Mouse (Mus musculus) megakaryocyte, adult 5-6 weeks (primary cell): ENCODE measurements around the gene Atp11a. TPM values are rescaled to one million over a fixed set of nuclear protein-coding genes. Genes with fewer than 3 reads are reported as not detected.

Source experiments
- ATAC-seq: 2 replicates; pipeline ENCODE4 v1.8.0; 2016; ENCODE audit warnings: mild to moderate bottlenecking, inconsistent platforms; ENCODE audit not compliant: poor library complexity, severe bottlenecking
- total RNA-seq, 2 experiments: library from RNA; stranded (forward) in 1 of 2; stranded (reverse) in 1 of 2; fragments of 153-499, 151-499 nt in 1 of 2; fragments of 221-1000, 200-1000 nt in 1 of 2; gene quantifications; 2 replicates each; pipeline versions ENCODE4 v1.2.3 to v1.2.4; 2015 to 2017

Gene Atp11a
- total RNA-seq, 2 experiments from 2014 or later, result 29.4 to 30.8 TPM

- no peak for ATAC-seq
These were observed 51.2 kb downstream of the Atp11a start for GRCm38 (mm10) chr8:12808018-12808417.

- ATAC-seq, result no peak
These were observed 52.7 kb downstream of the Atp11a start for GRCm38 (mm10) chr8:12809516-12809915.

- ATAC-seq, result no peak
These were observed 54.4 kb downstream of the Atp11a start for GRCm38 (mm10) chr8:12811231-12811630.

- no peak for ATAC-seq
These were observed 59.6 kb downstream of the Atp11a start for GRCm38 (mm10) chr8:12816412-12816811.

- ATAC-seq, result no peak
These were observed 66.1 kb downstream of the Atp11a start for GRCm38 (mm10) chr8:12822892-12823291.

- no peak for ATAC-seq
These were observed 67.7 kb downstream of the Atp11a start for GRCm38 (mm10) chr8:12824562-12824961.

GRCm38 (mm10) chr8:12825236-12825635, 68.4 kb downstream of the Atp11a start:
- ATAC-seq, result no peak

- ATAC-seq, result peak; percentile 41
These were observed 68.9 kb downstream of the Atp11a start for GRCm38 (mm10) chr8:12825686-12826237.

- ATAC-seq, result no peak
These were observed 70.3 kb downstream of the Atp11a start for GRCm38 (mm10) chr8:12827124-12827523.

GRCm38 (mm10) chr8:12828298-12828697, 71.5 kb downstream of the Atp11a start:
- ATAC-seq, result peak; percentile 81

- ATAC-seq, result no peak
These were observed 72.6 kb downstream of the Atp11a start for GRCm38 (mm10) chr8:12829381-12829780.

GRCm38 (mm10) chr8:12831659-12832589, 75.1 kb downstream of the Atp11a start:
- ATAC-seq, result no peak

GRCm38 (mm10) chr8:12833616-12834015, 76.8 kb downstream of the Atp11a start:
- no peak for ATAC-seq

GRCm38 (mm10) chr8:12840834-12841233, 84.0 kb downstream of the Atp11a start:
- ATAC-seq, result peak; percentile 56

GRCm38 (mm10) chr8:12842342-12842995, 85.7 kb downstream of the Atp11a start:
- no peak for ATAC-seq

GRCm38 (mm10) chr8:12844347-12844950, 87.6 kb downstream of the Atp11a start:
- ATAC-seq, result no peak

GRCm38 (mm10) chr8:12846447-12846846, 89.6 kb downstream of the Atp11a start:
- no peak for ATAC-seq

GRCm38 (mm10) chr8:12851241-12851640, 94.4 kb downstream of the Atp11a start:
- no peak for ATAC-seq

GRCm38 (mm10) chr8:12856038-12856437, 99.2 kb downstream of the Atp11a start:
- no peak for ATAC-seq

- no peak for ATAC-seq
These were observed 106.2 kb downstream of the Atp11a start for GRCm38 (mm10) chr8:12863061-12863460.

- ATAC-seq, result no peak
These were observed 106.8 kb downstream of the Atp11a start for GRCm38 (mm10) chr8:12863608-12864007.
